Mouse (Mus musculus): Measurements from ENCODE around the gene Sfxn2.

- TF ChIP-seq POLR2A (IDR thresholded peaks at IDR 0.05; ENCODE audit: control insufficient read depth, extremely low read depth, insufficient read depth, low read length, poor library complexity) (no peak), CTCF (IDR thresholded peaks at IDR 0.05; ENCODE audit: borderline replicate concordance, control insufficient read depth, extremely low read depth, insufficient read depth, low read length, poor library complexity) (no peak)
Observed at GRCm38 (mm10) chr19:46525691-46526631, 47.2 kb upstream of the Sfxn2 start.

All from thymus, adult 2 months (tissue).